Mouse (Mus musculus): ENCODE results near the gene Dph6.

Dph6 gene

GRCm38 (mm10) chr2:114536032-114536431 lies 118.7 kb downstream of the Dph6 start:
- DNase-seq: no peak

DNA sequence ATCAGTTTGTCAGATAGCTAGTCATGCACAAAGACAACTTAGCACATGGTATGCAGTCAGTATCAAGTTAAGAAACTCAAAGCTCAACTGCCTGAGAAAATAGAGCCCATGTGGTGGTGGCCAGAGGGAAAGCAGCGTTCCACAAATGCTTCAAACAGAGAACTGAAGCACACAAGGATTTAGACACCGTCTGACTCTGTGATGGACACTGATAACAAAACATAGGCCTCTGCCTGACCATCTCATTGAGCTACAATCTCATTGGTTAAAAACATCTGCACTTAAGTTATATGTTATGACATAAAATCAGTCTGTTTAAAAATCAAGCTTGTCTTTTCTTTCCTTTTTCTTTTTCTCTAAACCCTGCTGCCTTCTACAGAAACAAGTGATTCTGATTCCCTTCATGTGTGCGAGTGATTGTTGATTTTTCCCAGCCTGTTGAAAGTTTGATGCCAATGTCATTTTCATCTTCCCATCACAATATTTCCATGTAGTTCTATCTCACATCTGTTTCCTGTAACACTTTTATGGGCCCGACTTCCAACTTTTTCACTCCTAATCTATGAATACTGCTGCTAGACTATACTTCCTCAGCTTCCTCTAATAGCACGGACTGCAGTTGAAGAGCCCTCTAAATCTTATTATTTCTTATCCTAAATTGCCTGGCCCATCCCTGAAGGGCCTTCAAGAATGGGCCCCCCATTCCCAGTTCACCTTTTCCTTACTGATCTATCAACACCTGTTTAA lies 123.6 kb downstream of the Dph6 start:
- no peak for DNase-seq

DNA sequence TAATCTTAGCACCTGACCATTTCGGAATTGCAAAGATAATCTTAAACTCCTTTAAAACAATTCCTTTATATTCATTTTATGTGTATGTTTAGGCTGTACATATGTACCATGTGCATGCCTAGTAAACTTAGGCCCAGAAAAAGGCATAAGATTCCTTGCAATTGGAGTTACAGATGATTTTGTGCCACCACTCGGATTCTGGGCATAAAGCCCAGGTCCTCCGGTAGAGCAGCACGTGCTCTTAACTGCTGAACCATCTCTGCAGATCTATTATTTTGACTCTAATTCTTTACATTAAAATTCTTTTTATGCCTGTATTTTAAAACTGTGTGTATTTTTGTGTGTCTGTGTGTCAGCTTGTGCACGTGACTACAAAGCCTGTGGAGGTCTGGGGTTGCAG lies 134.3 kb downstream of the Dph6 start:
- DNase-seq: no peak

GRCm38 (mm10) chr2:114519907-114520306 lies 134.9 kb downstream of the Dph6 start:
- DNase-seq: no peak

GRCm38 (mm10) chr2:114492398-114492797 lies 162.4 kb downstream of the Dph6 start:
- DNase-seq: no peak

- no peak for DNase-seq
Observed at GRCm38 (mm10) chr2:114491907-114492306, 162.9 kb downstream of the Dph6 start.

GRCm38 (mm10) chr2:114486980-114487379 lies 167.8 kb downstream of the Dph6 start:
- peak in 1 of 2 experiments; percentile 4 for DNase-seq

Data from kidney, postnatal 36 days (tissue).